Mouse (Mus musculus) cerebellum, adult 9-11 months (tissue): ENCODE measurements at regions not wholly inside any gene's neighbourhood (a gene's known extent, or its start where the extent isn't known, plus 50 kb on each side); places are given as distances from the start of the nearest gene placed in this dataset.
A peak's percentile ranks its signal among the peaks of the same experiment; 100 is the strongest.
"Not testable (repeated sequence)": the region's sequence is repeated elsewhere in the genome, so short reads cannot be mapped to it uniquely, and the experiment has no call there.

Source experiments
- DNase-seq: peaks from one replicate; pipeline ENCODE4 v3.0.0; 2022

DNA sequence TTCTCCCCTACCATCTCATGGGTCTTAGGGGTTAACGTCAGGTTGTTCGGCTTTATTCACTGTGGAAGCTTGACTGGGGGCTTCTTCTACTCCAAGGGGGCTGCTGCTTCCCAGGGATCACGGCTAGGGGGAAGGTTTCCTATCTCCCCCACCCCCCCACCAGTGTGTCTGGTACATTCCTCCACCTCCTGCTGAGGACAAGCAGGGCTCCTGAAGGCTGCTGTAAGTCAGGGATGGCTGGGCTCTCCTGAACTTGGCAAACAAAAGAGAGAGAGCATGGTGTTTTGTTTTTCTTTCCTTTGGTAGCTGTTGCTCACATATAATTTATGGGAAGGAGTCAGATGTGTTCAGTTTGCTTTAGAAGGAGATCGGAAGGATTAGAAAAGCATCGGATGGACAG lies 54.7 kb upstream of the Commd3 start:
- no peak for DNase-seq

DNA sequence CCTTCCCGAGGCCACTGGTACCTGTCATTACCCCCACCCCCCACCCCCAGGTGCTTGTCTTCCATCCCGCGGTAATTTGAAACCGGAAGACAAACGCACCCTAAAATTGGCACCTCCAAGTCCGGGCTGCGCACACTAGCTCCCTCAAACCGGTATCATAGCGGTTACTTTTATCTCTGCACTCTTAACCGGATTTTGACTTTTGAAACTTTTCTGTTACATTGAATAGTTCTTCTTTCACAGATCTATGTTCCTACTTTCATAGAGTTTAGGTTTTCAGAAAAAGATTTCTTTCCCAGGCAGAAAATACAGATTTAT lies 62.4 kb upstream of the Commd3 start:
- DNase-seq, result no peak

DNA sequence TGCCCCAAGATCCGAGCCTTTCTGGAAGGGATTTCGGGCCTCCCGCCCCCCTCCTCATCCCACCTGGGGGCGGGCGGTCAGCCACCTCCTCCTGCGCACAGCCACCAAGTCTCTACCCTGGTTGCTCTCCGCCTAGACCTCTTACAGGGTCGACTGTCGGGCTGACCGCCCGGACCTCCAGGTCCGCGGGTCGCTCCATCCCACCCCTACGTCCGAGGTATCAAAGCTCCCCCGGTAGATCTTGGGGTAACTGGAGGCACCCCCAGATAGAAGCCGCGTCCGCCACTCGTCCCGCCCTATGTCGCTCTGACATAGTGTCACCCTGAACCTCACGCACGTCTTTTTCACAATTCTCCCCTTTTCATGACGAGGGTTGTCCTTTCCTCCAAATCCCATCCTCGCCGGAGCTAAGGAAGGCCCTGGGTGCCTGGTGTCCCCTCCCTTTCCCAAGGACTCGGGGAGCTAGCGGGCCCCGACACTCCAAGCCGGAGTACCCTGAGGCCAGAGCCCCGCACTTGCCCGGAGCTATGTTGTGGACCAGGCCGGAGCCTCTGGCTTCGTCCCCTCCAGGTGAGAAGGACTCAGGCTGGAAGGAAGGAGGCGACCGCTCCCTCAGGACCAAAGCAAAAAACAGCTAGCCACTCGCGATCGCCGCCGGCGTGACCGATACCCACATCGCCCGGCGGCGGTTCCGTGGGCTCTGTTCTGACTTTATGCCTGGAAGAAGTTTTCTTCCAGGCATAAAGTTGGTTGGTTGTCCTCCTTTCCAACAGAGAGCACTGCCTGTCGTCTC lies 62.9 kb upstream of the Commd3 start:
- DNase-seq, result peak; percentile 67

DNA sequence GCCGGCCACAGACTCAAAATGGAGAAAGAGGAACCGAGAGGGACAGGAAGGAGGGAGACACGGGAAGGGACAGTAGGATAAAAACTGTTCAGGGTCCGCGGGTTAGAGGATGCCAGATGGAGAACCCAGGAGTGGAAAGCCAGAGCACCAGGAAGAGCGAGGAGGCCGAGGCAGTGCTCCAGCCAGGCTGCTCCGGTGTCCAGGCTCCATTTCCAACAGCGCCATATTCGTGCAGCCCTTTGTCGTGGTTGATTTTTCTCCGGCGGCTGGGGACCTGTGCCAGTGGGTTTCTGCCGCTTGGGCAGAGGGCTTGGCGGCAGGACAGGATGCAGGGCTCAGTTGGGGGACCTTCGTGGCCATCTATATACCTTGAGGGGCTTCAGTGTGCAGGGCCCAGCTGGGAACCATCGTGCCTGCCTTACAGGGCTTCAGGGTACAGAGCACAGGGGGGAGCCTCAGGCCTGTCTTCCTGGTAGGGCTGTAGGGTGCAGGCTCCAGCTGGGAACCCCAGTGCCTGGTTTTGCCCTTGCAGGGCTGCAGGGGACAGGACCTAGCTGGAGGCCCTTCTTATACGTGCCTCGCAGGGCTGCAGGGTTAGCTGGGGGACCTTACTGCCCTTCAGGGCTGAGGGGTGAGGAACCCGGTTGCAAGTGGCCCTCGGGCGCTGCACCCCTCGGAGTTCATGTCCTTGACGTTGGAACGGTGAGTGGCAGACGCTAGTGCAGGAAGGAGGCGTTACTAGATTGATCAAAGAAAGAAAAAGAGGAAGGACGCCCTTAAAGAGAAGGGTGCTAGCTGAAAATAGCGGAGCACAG lies 63.7 kb upstream of the Commd3 start:
- DNase-seq, result peak; percentile 72

DNA sequence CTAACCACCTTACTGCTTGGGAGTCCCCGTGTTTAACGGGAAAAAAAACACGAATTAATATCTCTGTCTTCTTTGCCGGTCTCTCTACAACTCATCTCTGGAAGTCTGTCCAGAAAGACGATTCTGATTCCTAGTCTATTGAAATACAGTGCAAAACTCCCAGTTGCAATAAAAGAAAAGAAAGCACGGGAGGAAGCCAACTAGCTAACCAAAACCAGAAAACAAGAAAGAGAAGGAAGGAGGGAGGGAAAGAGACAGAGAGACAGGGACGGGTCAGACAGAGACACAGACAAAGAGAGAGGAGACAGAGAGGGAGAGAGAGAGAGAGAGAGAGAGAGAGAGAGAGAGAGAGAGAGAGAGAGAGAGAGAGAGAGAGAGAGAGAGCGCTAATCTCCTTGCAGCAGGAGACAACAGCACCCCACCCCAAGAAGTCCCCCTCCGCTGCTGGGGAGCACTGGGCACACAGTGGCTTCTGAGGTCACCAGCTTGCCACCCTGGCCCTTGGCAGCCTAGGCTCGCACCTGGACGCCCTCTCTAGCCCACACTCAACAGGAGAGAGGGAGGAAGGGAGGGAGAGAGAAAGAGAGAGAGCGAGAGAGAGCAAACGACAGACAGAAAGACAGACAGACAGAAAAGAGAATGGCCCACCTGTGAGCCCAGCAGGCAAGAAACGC lies 64.5 kb upstream of the Commd3 start:
- peak; percentile 63 for DNase-seq

DNA sequence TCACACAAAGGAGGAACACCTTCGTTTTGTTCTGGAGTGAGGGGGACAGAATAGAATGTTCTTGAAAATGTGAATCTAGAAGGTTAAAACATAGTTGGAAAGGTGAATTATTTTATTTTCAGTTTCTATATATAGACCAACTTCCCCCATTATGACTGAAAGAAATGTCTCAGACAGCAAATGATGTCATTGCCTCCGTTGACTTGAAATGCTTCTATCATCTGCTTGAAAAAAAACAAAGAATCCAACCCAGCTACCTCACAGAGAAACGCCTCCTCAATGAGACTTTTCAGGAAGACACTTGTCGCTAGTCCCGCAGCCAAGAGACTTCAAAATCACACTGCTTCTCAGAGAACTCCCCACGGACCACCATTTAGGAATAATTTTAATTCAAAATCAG lies 65.1 kb upstream of the Commd3 start:
- peak; percentile 11 for DNase-seq

DNA sequence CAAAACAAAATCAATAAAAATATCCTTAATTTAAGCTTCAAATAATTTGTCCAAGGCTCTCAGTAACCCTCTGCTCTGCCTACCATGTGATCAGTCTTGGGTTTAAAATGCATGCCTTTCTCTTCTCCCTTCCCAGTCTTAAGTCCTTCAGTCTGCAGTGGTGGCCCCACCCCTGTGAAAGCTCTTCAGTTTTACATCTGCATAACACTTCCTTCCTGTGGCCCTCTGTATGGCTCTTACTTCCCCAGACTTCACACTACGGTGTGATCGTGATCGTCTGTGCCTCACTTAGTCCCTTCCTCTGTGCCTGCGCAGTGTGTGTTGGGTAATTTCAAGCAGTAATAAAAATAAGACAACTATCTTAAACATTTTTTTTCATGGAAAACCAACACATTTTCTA lies 80.0 kb upstream of the Commd3 start:
- no peak for DNase-seq

DNA sequence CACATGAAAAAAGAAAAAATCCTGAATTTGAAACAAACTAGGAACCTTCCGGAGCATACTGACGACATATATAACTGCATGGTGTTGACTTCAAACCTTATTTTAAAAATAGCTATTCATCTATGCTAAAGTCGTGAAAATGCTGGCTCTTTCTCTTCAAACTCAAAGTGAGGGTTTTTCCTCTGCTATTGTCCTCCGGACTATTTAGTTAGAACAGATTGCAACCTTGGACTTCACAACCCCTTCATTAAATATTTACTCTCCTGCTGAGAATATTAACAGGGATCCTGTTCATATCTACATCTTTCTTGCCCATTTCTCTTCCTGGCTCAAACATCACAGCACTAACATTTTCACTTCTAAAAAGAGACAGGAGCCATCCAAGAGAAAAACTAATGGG lies 84.0 kb upstream of the Commd3 start:
- no peak for DNase-seq

DNA sequence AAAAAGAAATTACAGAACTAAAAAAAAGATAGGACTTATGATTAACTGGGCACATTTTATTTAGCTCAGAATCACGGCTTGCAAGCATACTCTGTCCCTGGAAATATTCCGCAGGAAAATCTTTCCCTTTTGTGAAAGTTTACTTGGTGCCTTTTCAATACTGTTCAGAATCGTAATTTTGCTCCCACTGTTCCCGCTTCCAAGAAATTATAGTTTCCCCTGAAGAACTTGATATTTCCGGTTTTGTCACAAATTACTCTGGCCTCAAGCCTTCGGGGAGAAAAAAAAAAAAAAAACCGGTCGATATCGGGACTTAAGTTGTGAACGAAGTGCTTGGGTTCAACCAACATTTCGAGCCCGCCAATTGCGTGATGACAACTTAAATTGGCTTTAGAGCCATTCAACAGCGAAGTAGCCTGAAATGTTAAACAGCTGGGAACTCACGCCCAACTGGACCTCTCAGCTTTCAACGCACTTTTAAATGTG lies 84.4 kb upstream of the Commd3 start:
- DNase-seq, result no peak

DNA sequence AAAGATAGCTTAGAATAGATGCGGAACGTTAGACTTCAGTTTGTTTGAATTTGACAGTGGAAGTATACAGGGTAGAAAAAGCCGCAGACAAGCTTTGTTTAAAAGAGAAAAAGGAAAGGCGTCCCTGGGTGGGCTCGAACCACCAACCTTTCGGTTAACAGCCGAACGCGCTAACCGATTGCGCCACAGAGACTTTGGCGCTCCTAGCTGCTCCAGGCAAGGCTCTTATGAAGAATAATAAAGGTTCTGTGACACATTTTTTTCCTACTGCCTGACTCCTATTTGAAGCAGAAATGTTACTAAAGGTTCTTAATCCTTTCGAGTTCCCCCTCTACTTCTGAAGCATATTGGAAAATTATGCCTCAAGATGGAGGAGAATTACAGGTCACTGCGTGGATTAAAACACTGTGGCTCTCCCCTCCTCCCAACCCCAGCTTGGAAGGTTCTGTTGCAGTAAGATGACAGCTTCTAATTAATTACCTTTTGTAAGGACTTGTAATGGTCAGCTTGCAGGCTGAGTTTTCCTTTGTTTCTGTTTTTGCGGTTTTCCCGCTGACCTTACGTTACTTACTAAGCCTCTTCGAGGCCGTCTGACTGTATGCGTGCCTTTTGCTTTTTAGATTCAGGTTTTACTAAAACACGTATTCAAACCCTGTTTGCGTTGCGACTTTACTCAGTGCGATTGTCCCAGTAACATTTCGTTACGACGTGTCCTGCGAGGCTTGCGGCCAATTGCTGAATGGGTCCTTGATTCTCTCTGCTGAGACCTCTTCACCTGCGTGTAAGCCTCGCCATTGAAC lies 85.1 kb upstream of the Commd3 start:
- DNase-seq, result peak; percentile 83

DNA sequence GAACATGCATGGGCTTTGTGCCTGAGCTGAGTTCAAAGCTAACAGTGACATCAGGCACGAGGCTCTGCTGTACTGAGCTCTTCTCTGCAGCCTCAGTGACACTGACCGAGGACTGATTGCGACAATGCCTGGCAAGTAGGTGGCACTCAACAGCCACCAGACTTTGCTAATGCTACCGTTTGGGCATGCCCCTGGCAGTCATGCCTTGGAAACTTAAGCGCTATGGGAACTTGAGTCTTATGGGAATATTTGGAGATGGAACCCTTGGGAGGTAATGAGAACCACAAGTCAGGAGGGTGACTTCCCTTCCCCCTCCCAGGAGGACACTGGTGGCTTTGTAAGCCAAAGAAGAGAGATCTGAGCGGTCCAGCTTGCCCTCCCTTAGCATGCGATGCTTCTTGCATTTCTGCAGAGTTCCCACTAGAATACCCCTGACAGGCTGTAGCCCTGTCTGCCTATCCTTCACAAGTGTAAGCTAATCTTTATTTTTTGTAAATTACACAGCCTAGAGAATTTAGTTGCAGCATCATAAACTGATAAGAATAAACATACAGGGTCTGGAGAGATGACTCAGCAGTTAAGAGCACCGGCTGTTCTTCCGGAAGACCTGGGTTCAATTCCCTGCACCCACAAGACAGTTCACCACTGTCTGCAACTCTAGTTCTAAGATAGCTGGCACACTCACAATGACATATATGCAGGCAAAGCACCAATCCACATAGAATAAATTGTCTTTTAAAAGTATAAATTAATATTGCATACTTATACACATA lies 86.4 kb upstream of the Commd3 start:
- DNase-seq, result peak; percentile 24

DNA sequence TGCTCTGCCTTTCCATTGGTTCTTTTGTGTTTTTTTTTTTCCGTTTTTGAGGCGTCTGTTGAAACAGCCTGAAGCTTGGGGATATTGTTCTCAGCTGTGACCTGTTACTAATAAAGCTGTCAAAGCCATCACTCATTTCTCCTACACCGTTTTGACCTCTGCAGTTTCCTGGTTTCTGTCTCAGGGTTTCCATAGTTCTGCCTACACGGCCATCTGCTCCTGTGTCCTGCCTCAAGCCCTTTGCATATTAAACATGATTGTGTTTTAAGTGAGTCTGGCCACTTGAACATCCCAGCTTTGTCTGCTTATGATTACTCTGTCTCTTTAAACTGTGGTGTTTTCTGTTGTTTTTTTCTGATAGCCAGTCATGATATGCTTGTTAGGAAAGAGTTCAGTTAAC lies 114.1 kb upstream of the Commd3 start:
- no peak for DNase-seq

DNA sequence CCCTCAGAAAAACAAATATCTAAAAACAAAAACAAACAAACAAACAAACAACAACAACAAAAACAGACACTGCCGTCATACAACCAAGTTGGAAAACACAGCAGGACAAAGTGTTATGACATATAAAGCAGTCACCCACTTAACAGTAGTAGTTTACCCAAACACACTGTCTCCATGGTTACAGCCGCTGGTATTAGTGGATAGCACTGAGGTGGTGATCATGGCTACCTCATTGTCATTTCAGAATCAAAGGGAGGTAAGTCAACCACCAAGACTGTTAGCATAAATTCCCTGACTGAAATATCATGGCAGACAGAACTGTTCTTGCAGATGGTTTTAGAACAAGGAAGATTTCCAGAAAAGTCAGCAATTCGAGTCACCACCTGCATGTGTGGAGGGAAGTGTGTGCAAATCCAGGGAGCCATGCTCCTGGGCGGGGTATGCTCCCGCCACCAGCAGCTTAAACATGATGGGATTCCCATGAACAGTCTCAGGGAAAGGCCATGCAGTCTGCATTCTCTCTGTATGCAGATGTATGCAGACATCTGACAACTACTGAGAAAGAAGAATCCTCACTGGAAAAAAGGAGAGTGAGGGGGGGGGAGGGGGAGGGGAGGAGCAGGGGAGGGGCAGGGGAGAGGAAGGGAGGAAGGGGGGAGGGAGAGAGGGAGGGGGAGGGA lies 124.1 kb upstream of the Commd3 start:
- no peak for DNase-seq

DNA sequence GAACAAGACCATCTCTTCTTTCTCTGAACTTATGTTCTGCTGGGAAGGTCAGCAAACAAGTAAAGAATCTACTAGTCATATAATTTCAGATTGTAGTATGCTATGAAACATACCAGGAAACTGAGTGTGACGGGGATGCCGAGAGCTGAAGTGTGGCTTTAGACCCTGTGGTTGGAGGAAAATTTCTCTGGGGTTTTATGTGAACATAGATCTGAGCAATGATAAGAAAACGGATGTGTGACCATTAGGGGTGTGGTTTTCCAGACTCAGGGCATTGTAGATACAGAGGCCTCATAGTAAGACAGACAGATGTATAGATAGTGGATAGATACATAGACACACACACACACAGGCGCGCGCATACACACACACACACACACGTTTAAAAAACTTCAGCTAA lies 131.8 kb upstream of the Dnajc1 start:
- no peak for DNase-seq

DNA sequence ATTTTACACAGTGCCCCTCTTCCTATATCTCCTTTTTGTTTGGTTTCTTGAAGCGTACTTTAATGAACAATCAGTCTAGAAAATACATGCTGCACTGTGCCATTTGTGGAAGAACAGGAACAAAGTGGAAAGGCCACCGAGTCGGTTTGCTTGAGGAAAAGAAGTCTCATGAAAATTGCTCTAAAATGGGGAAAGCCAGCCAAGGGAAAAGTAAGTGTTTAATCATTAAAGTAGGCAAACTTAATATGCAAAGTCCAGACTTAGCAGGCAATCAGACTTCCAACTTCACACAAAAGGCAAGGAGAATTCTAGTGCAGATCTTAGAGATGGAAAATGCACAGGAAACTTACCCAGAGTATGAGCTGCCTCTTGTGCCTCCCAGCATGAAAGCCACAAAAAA lies 131.3 kb upstream of the Dnajc1 start:
- no peak for DNase-seq

DNA sequence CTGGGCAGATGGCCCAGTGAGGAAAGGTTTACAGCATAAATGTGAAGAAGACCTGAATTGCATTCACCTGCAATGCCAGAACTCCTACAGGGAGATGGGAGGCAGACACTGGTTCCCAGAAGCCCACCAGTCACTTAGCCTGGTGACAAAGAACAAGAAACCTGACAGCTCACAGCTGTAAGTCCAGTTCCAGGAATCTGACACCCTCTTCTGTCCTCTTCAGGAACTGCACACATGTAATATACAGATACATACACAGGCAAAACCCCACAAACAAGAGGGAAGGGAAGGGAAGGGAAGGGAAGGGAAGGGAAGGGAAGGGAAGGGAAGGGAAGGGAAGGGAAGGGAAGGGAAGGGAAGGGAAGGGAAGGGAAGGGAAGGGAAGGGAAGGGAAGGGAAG lies 120.8 kb upstream of the Dnajc1 start:
- no peak for DNase-seq

DNA sequence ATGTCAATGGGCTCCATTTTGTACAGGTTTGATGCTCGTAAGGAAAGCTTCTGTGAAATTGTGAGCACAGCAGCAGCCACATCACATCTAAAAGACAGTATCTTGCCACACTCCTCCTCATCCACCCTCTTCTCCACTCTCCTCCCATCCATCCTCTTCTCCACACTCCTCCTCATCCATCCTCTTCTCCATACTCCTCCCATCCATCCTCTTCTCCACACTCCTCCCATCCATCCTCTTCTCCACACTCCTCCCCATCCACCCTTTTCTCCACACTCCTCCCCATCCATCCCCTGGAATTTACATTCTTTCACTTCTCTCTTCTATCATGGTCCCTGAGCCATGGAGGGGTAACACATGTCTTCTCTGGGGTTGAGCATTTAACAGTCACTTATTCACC lies 116.7 kb upstream of the Dnajc1 start:
- no peak for DNase-seq

DNA sequence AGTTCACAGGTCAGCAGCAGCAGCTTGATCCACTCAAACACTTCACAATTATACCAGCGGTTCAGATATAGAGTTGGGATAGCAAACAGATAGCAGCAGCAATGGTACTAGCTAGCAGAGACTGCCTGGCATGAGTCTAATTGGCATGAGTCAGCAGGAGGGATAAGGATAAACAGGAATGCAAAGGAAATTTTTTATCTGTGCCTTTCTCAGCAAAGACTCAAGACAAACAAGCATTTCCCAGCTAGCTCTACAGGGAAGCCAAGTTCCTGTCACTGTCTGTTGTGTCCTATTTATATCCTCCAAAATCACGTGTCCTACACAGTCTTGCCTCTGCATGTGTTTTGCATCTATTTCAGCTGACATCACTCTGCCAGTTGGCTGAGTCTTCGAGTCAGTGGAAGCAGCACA lies 80.7 kb upstream of the Dnajc1 start:
- DNase-seq, result peak; percentile 1

DNA sequence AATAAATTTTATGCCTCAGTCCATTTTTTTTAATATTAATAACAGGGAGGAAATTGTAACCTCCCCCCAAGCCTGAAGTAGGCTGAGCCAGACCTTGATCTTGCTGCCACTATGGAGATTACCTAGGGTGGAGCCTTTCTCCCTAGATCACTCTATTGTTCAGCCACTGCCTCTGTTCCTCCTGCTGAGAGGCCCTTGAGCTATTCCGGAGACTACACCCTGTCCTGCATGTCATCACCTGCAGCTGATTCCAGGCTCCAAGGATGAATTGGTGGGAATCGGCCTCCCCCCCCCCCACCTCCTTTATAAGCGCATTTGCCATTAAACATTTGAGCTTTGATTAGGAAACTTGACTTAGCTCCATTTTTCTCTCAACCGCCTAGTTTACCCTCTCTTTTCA lies 68.3 kb upstream of the Dnajc1 start:
- no peak for DNase-seq

DNA sequence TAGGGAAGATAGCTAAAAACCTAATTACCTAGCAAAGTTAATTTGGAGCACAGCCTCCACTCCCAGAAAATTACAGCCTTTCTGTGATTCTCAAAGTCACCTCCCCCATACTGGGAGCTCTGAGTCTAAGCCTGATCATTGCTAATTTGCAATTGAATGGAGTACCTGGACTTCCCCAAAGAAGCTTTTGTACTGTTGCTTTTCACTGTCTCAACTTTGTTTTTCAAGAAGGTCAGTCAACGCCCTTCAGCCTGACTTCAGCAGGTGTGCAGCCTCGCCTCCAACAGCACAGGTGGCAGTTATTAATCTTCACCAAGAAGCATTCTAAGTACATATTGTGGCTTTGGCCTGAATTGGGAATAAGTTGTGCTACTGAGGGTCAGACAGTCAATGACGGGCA lies 67.7 kb upstream of the Dnajc1 start:
- not testable (repeated sequence) for DNase-seq

DNA sequence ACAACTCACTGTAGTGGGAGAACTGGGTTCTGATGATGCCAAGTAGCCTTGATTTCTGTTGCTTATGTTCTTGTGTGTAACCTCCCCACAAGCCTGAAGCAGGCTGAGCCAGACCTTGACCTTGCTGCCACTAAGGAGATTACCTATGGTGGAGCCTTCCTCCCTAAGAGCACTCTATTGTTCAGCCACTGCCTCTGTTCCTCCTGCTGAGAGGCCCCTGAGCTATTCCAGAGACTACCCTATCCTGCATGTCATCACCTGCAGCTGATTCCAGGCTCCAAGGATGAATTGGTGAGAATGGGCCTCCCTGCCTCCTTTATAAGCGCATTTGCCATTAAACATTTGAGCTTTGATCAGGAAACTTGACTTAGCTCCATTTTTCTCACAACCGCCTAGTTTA lies 60.8 kb upstream of the Dnajc1 start:
- DNase-seq, result not testable (repeated sequence)

DNA sequence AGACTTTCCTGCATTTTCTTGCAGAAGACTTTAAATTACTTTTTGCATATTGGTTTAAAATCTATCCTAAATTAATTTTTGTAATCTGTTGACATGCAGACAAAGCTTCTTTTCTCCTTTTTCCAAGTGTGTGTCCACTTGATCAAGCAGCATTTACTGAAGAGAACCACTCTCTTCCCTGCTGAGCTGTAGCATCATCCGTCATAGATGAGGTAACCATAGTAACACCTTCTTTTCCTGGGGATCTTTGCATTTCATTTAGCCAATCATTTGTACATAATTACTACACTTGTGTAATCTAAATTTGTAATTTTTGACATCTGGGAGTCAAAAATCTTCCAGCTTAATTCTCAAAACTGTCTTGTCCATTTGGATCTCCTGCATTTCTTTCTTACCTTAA lies 53.2 kb upstream of the Dnajc1 start:
- DNase-seq, result no peak
